Mouse (Mus musculus): ENCODE data around the gene Swap70.

Swap70 gene

DNA sequence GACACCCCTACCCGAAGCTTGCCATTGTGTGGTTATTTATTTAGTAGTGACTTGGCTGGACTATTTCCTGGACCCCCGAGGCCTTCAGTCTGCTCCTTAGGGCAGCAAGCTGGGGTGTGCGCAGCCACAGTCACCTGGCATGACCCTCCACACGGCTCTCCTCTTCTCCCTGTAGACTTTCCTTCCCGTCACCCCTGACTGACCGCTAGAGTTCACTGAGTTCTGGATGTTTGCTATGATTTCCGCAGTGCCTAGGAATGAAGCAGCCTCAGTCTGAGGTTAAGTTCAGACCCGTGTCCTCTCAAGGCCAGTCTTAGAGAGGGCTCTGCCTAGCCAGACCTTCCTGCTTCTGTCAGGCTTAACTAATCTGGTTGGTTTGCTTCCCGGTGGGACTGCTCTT is 50.3 kb downstream of the Swap70 start:
- DNase-seq (ENCODE audit: low read depth, low spot score), result no peak

GRCm38 (mm10) chr7:110272434-110272833 is 50.9 kb downstream of the Swap70 start:
- DNase-seq (ENCODE audit: low read depth, low spot score), result no peak

GRCm38 (mm10) chr7:110277734-110278245 is 56.3 kb downstream of the Swap70 start:
- no peak for DNase-seq (ENCODE audit: low read depth, low spot score)

- no peak for DNase-seq (ENCODE audit: low read depth, low spot score)
These were observed 57.7 kb downstream of the Swap70 start for GRCm38 (mm10) chr7:110279183-110279582.

- DNase-seq (ENCODE audit: low read depth, low spot score), result no peak
These were observed 60.1 kb downstream of the Swap70 start for GRCm38 (mm10) chr7:110281435-110282256.

- DNase-seq (ENCODE audit: low read depth, low spot score), result no peak
These were observed 61.3 kb downstream of the Swap70 start for GRCm38 (mm10) chr7:110282797-110283196.

DNA sequence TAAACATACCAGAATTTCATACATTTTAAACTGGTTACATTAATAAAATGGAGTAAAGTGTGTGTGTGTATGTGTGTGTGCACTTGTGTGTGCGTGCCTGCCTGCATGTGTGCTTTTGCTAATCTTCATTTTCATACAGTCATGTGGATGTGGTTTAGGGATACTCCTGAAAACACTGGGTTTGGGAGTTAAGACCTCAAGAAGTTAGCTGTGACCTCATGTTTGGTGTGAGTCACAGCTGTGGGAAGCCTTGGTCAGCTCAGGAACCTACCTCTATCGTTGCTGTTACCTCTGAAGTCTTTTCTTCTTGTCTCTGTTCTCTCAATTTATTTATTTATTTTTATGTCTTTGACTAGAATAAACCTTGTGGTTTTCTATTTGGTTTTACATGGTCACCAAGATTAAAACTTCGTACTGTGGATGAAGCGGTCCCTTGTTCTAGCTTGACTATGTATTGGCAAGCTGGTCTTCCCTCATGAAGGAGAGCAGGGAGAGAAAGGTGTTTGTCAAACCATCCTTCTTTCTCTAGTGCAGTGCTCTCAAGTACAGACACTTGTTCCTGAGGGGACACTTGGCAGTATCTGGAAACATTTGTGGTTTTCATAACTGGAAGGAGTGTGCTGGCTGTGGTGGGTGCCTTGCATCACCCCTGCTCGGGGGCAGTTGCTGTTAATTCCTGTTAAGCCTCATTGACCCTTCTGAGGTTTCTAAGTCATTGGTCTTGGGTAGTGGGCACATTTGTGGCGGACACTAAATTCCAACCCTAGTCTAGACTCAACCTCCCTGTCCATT is 62.2 kb downstream of the Swap70 start:
- DNase-seq (ENCODE audit: low read depth, low spot score), result no peak

DNA sequence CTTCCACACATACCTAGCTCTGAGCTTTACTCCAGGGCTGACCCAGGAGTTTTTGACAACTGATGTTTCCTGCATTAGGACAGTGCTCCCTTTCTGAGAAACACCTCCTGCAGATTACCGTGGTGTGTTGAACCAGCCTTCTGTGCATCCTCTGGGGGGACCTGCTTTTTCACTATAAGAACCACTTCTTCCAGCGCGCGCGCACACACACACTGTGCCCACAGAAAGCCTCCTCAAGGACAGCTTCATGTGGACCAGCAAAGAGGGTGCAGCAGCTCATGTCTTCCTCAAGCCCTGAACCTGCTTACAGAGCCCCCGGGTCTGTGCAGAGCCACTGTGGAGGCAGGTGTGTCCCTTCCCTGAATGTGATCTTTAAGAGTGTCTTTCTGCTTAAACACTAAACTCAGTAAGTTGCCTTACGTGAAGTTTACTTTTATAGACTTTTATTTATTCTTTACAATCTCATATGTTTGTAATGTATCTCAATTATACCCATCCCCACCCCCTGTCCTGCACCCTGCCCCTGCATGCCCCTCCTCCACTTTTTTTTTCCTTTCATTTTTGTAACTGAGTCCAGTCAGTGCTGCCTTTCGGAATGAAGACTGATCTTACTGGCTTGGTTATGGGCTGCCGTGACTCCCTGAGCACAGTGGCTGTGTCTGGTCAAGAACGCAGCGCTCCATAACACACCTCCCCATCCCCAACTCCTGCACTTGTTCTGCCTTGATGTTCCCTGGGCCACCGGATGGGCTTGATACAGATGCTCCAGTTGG is 63.8 kb downstream of the Swap70 start:
- no peak for DNase-seq (ENCODE audit: low read depth, low spot score)

DNA sequence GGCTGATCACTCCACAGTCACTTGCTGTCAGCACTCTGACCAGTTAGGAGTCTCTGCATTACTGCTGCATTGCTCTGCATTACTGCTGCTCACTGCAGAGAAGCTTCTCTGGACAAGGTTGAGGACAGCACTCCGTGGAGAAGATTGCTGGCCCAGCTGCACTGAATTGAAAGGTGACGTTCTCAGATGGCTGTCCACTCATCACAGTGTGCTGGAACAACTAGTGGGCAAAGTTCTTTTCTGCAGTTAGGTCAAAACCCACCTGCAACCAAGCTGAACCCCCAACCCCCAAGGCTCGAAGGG is 64.3 kb downstream of the Swap70 start:
- DNase-seq (ENCODE audit: low read depth, low spot score), result no peak

- DNase-seq (ENCODE audit: low read depth, low spot score), result no peak
These were observed 64.8 kb downstream of the Swap70 start for GRCm38 (mm10) chr7:110286198-110286732.

DNA sequence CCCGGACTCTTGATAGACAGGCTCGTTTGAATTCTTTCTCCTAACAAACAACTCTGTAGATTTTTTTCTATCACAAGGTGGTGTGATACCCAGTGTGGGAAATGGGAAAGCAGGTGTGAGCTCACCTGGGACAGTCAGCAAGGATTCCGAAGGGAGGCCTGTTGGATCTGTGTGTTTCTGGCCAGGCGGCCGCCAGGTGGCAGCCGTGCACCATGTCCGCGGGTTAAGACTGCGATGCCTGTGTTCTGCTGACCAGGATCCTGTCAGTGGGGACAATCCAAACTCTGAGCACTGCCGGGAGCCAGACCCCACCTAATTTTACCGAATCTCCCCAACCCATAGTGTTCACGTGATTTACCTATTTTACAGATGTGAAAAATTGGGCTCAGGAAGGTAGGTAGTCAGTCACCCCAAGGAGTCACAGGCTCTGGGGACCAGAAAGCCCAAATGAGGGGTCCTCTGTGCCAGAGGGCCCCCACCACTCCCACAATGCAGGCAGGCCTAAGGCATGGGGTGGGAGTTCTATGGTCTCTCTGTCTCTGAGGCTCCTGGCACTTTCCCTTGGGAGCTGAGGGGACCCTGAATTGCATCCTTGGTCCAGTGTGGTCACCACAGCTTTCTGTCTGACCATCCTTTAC is 65.4 kb downstream of the Swap70 start:
- no peak for DNase-seq (ENCODE audit: low read depth, low spot score)

DNA sequence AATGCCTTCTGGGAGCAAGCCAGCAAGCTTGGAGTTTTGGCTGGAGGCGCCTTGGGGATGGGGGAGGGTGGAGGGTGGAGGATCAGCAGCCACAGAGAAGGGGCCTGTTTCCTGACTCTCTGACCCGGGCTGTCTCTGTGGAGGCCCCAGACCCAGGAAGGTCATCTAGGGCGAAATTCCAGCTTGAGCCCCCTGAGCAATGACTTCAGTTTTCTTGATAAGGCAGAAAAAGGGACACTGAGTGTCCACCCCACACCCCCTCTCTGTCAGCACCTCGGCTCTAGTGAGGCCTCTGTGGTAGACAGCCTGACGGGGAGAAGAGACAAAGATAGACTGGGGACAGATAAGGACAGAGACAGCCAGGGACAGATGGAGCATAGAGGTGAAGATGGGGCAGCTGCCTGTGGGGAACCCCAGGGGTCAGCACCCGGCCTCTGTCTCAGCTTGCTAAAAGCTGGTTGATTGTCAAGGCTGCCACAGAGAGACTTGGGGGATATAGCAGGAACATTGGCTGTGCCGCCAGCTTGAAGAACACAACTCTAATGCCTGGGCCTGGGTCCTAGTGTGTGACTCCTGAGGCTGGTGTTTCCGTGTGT is 66.1 kb downstream of the Swap70 start:
- no peak for DNase-seq (ENCODE audit: low read depth, low spot score)

DNA sequence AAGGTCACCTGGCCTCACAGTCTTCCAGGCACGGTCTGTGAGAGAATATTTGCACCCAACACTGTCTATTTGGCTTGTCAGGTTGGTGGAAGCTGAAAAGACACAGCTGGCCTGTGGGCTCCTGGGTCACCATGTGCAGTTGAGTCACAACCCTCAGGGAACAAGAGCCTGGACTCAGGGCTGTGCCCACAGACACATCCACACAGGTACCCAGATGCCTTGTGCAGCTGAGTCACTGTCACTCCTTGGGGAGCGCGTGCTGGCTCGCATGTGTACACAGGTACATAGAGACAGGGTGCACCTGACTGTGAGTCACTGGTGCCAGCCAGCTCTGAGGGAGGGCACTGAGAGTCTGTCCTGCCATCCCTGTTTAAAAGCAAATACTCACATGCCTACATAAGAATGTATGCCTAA is 66.7 kb downstream of the Swap70 start:
- DNase-seq (ENCODE audit: low read depth, low spot score), result no peak

GRCm38 (mm10) chr7:110288731-110289191 is 67.2 kb downstream of the Swap70 start:
- DNase-seq (ENCODE audit: low read depth, low spot score), result no peak

- no peak for DNase-seq (ENCODE audit: low read depth, low spot score)
These were observed 68.1 kb downstream of the Swap70 start for GRCm38 (mm10) chr7:110289647-110290046.

- DNase-seq (ENCODE audit: low read depth, low spot score), result no peak
These were observed 75.5 kb downstream of the Swap70 start for GRCm38 (mm10) chr7:110296889-110297603.

- no peak for DNase-seq (ENCODE audit: low read depth, low spot score)
These were observed 76.1 kb downstream of the Swap70 start for GRCm38 (mm10) chr7:110297611-110298010.

- DNase-seq (ENCODE audit: low read depth, low spot score), result no peak
These were observed 76.6 kb downstream of the Swap70 start for GRCm38 (mm10) chr7:110298090-110298489.

- no peak for DNase-seq (ENCODE audit: low read depth, low spot score)
These were observed 77.4 kb downstream of the Swap70 start for GRCm38 (mm10) chr7:110298739-110299410.

DNA sequence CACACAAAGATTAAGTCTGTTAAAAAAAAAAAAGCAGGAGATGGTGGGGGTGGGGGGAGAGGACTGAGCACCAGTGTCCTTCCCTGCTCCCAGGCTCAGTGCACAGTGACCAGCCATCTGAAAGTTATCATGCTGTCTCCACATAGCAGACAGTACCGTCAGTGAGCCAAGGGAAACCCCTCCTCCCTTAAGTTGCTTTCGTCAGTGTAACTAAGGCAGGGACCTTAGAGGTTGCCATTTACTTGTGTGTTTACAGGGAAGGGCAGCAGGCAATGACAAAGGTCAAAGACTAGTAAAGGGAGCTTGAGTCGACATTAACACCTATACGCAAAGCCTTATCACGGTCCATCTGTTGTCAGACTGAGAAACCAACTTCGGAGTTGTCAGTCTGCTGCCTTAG is 81.4 kb downstream of the Swap70 start:
- no peak for DNase-seq (ENCODE audit: low read depth, low spot score)
